ENCODE assay signal across 35 mouse cellular contexts in the genomic region with DNA sequence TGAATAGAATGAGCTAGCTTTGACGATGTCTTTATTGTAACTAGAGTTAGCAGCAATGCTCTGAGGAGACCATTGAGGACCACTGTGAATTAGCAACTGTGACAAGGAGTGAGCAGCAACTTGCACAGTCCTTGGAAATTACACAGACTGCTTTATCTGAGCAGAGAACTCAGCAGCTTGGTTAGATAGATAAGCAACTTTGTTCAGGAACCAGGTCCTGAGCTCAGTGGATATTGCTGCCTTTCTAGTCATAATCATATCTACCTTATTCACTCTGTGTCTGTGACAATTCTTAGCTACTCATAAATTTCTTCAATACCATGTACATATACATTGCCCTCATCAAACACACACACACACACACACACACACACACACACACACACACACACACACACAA.
"Had no signal": no experiment of that assay in that cellular context is flagged by ENCODE, and none has a peak within 500 bp of the region (broad histone marks: within the 10 kb centered on the region; RNA-seq: fewer than 3 reads in every experiment).

No protein-coding gene starts in this region.

- H3K9me3 ChIP-seq: heart, embryonic 10.5 days; heart, embryonic 12.5 days; heart, embryonic 13.5 days; heart, embryonic 15.5 days; hindbrain, embryonic 10.5 days; hindbrain, embryonic 12.5 days; hindbrain, embryonic 13.5 days; hindbrain, embryonic 15.5 days; intestine, embryonic 15.5 days; kidney, embryonic 15.5 days had no signal

- DNase-seq: heart, postnatal 10 days; heart, postnatal 14 days; heart, postnatal 36 days; heart, postnatal 4 days; kidney, adult 11 months; kidney, adult 18-20 months; kidney, adult 2 months; kidney, adult 8-10 months; kidney, adult 9 months; kidney, postnatal 10 days; kidney, postnatal 14 days; kidney, postnatal 25 days; kidney, postnatal 36 days; kidney, postnatal 4 days; layer of hippocampus, adult 9-11 months; layer of hippocampus, postnatal 36 days had no signal

- H3K9ac ChIP-seq: heart, embryonic 12.5 days; heart, embryonic 13.5 days; heart, embryonic 15.5 days; hindbrain, embryonic 12.5 days; hindbrain, embryonic 13.5 days; hindbrain, embryonic 14.5 days; hindbrain, embryonic 15.5 days; intestine, embryonic 15.5 days; kidney, embryonic 15.5 days had no signal

- H3K4me3 ChIP-seq: heart, embryonic 10.5 days; heart, embryonic 12.5 days; heart, embryonic 13.5 days; heart, embryonic 15.5 days; hindbrain, embryonic 10.5 days; hindbrain, embryonic 12.5 days; hindbrain, embryonic 13.5 days; hindbrain, embryonic 15.5 days; intestine, embryonic 15.5 days; kidney, embryonic 15.5 days; layer of hippocampus, adult 2 months had no signal

- H3K4me1 ChIP-seq: heart, embryonic 10.5 days; heart, embryonic 12.5 days; heart, embryonic 13.5 days; heart, embryonic 15.5 days; hindbrain, embryonic 10.5 days; hindbrain, embryonic 12.5 days; hindbrain, embryonic 13.5 days; hindbrain, embryonic 15.5 days; intestine, embryonic 15.5 days; kidney, embryonic 15.5 days had no signal

- H3K36me3 ChIP-seq: heart, embryonic 10.5 days; heart, embryonic 12.5 days; heart, embryonic 13.5 days; heart, embryonic 15.5 days; hindbrain, embryonic 10.5 days; hindbrain, embryonic 15.5 days; intestine, embryonic 15.5 days; kidney, embryonic 15.5 days had no signal

- ATAC-seq: hindbrain, embryonic 16.5 days; hindbrain, postnatal 0 days; inflammation-experienced regulatory T-cells, adult 6 months; intestine, embryonic 15.5 days; intestine, embryonic 16.5 days; intestine, postnatal 0 days had no signal

- H3K27me3 ChIP-seq: heart, embryonic 12.5 days; heart, embryonic 13.5 days; heart, embryonic 15.5 days; hindbrain, embryonic 12.5 days; hindbrain, embryonic 13.5 days; hindbrain, embryonic 15.5 days; intestine, embryonic 15.5 days; kidney, embryonic 15.5 days had no signal

- H3K27ac ChIP-seq: heart, embryonic 10.5 days; heart, embryonic 13.5 days; heart, embryonic 15.5 days; hindbrain, embryonic 10.5 days; hindbrain, embryonic 12.5 days; hindbrain, embryonic 13.5 days; hindbrain, embryonic 14.5 days; hindbrain, embryonic 15.5 days; hindbrain, postnatal 0 days; intestine, embryonic 15.5 days; kidney, embryonic 15.5 days; kidney, postnatal 0 days; layer of hippocampus, adult 2 months had no signal

- H3K4me2 ChIP-seq: heart, embryonic 11.5 days; heart, embryonic 12.5 days; heart, embryonic 13.5 days; heart, embryonic 15.5 days; hindbrain, embryonic 12.5 days; hindbrain, embryonic 13.5 days; hindbrain, embryonic 14.5 days; hindbrain, embryonic 15.5 days; intestine, embryonic 15.5 days; kidney, embryonic 15.5 days had no signal
